Mouse (Mus musculus) kidney, adult 9 months (tissue): Measurements from ENCODE around the gene Haghl.

Source experiments
- DNase-seq: peaks from one replicate; pipeline ENCODE4 v3.0.0; 2022

The Haghl gene

DNA sequence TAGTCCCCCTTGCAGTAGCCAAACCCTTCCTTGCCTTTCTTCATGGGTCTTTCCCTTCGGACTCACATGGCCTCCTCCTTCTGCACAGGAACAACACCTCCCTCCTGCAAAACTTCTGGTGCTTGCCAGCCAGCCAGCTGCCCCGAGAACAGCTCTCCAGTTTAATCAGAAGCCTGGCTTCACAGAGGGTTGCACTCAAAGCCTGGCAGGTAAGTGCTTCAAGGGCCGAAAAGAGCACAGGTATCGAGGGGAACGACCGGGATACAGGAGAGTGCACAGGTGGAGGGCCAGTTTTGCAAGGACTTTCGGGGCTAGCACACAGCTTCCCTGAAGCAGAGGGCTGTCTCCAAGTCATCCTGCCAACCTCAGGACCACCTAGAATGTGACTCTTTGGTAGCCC, 46.6 kb downstream of the Haghl start:
- DNase-seq = no peak

DNA sequence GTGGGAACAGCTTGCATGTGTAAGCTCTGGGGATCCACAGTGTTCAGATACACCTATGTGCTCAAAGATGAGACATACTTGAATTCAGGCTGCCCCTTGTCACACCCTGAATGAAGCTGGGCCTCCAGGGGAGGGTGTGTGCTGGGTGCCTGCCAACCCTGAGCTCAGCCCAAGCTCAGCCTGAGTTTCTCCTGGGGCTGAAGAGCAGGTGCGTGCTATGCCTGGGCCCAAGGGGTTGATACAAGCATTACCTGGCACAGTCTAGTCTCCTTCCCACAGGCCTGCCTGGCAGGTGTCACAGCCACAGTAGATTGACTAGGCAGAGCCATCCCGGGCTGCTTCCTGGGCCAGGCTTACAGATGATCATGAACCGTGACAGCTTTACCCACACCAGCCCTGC, 49.7 kb downstream of the Haghl start, which contains the start of gene Mslnl:
Gene Mslnl (plus strand): TSS at position 298 of the 400 bp plus-strand sequence.
- DNase-seq = no peak

DNA sequence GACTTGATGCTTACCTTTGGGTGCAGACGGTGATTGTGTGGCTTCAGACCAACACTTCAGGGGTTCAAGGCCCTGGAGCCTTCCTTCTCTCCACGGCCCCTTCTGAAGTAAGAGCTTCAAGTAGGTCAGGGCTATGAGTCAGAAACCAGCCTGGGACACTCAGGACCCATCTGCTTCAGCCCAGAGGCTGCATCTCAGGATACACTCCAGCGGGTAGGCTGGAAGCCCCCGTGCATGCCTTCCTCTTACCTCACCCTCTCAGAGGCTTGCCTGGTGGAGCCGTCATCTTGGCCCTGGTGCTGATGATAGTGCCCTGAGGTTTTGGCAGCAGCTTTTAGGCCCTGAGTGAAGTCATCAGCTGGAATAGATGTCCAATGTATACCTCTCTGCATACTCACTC, 50.2 kb downstream of the Haghl start:
- DNase-seq = no peak

DNA sequence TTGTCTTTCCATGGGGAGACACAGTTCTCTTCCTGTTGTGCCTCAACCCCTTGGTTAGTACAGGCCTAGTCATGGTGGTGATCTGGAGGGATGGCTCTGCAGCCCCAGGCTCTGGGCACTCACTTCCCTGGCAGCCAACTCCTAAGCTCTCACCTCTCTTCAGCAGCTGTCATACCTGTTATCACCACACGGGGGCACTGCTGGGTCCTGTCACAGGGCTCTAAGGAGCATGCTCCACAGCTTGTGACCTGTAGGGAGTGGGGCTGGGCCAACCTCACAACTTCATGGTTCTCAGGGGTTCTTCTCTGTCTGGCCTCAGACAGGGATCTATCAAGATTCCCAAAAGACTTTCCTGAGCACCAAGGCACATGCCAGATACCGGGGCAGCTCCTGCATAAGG, 53.4 kb downstream of the Haghl start:
- DNase-seq = peak; percentile 88
